Mouse (Mus musculus): Measurements from ENCODE around the gene Kctd15. TPM values are rescaled to one million over a fixed set of nuclear protein-coding genes. Genes with fewer than 3 reads are reported as not detected.

The Kctd15 gene
- total RNA-seq, 1 experiment from 2014 or later = 0.48 TPM

- ATAC-seq (replicated peaks; ENCODE audit: insufficient number of reproducible peaks, low FRiP score, low TSS enrichment, poor library complexity, severe bottlenecking) = no peak
These were observed 19.9 kb downstream of the Kctd15 start for GRCm38 (mm10) chr7:34636661-34637060.

GRCm38 (mm10) chr7:34632966-34633742, 23.4 kb downstream of the Kctd15 start:
- ATAC-seq (replicated peaks; ENCODE audit: insufficient number of reproducible peaks, low FRiP score, low TSS enrichment, poor library complexity, severe bottlenecking) = no peak

- no peak for ATAC-seq (replicated peaks; ENCODE audit: insufficient number of reproducible peaks, low FRiP score, low TSS enrichment, poor library complexity, severe bottlenecking)
These were observed 26.1 kb downstream of the Kctd15 start for GRCm38 (mm10) chr7:34630211-34631085.

GRCm38 (mm10) chr7:34629702-34630210, 26.8 kb downstream of the Kctd15 start:
- no peak for ATAC-seq (replicated peaks; ENCODE audit: insufficient number of reproducible peaks, low FRiP score, low TSS enrichment, poor library complexity, severe bottlenecking)

- no peak for ATAC-seq (replicated peaks; ENCODE audit: insufficient number of reproducible peaks, low FRiP score, low TSS enrichment, poor library complexity, severe bottlenecking)
These were observed 36.1 kb downstream of the Kctd15 start for GRCm38 (mm10) chr7:34620411-34620810.

GRCm38 (mm10) chr7:34618141-34618890, 38.2 kb downstream of the Kctd15 start:
- no peak for ATAC-seq (replicated peaks; ENCODE audit: insufficient number of reproducible peaks, low FRiP score, low TSS enrichment, poor library complexity, severe bottlenecking)

- no peak for ATAC-seq (replicated peaks; ENCODE audit: insufficient number of reproducible peaks, low FRiP score, low TSS enrichment, poor library complexity, severe bottlenecking)
These were observed 40.3 kb downstream of the Kctd15 start for GRCm38 (mm10) chr7:34616275-34616674.

GRCm38 (mm10) chr7:34610445-34610844, 46.1 kb downstream of the Kctd15 start:
- ATAC-seq (replicated peaks; ENCODE audit: insufficient number of reproducible peaks, low FRiP score, low TSS enrichment, poor library complexity, severe bottlenecking) = no peak

- no peak for ATAC-seq (replicated peaks; ENCODE audit: insufficient number of reproducible peaks, low FRiP score, low TSS enrichment, poor library complexity, severe bottlenecking)
These were observed 49.1 kb downstream of the Kctd15 start for GRCm38 (mm10) chr7:34607334-34607970.

GRCm38 (mm10) chr7:34606729-34607128, 49.8 kb downstream of the Kctd15 start:
- ATAC-seq (replicated peaks; ENCODE audit: insufficient number of reproducible peaks, low FRiP score, low TSS enrichment, poor library complexity, severe bottlenecking) = no peak

- no peak for ATAC-seq (replicated peaks; ENCODE audit: insufficient number of reproducible peaks, low FRiP score, low TSS enrichment, poor library complexity, severe bottlenecking)
These were observed 50.5 kb downstream of the Kctd15 start for GRCm38 (mm10) chr7:34606051-34606450.

- ATAC-seq (replicated peaks; ENCODE audit: insufficient number of reproducible peaks, low FRiP score, low TSS enrichment, poor library complexity, severe bottlenecking) = no peak
These were observed 58.0 kb downstream of the Kctd15 start for GRCm38 (mm10) chr7:34598576-34598975.

GRCm38 (mm10) chr7:34597986-34598385, 58.5 kb downstream of the Kctd15 start:
- ATAC-seq (replicated peaks; ENCODE audit: insufficient number of reproducible peaks, low FRiP score, low TSS enrichment, poor library complexity, severe bottlenecking) = no peak

- ATAC-seq (replicated peaks; ENCODE audit: insufficient number of reproducible peaks, low FRiP score, low TSS enrichment, poor library complexity, severe bottlenecking) = no peak
These were observed 59.8 kb downstream of the Kctd15 start for GRCm38 (mm10) chr7:34596531-34597235.

GRCm38 (mm10) chr7:34595307-34595565, 61.3 kb downstream of the Kctd15 start:
- no peak for ATAC-seq (replicated peaks; ENCODE audit: insufficient number of reproducible peaks, low FRiP score, low TSS enrichment, poor library complexity, severe bottlenecking)

- ATAC-seq (replicated peaks; ENCODE audit: insufficient number of reproducible peaks, low FRiP score, low TSS enrichment, poor library complexity, severe bottlenecking) = no peak
These were observed 61.8 kb downstream of the Kctd15 start for GRCm38 (mm10) chr7:34594501-34595306.

- no peak for ATAC-seq (replicated peaks; ENCODE audit: insufficient number of reproducible peaks, low FRiP score, low TSS enrichment, poor library complexity, severe bottlenecking)
These were observed 65.8 kb downstream of the Kctd15 start for GRCm38 (mm10) chr7:34590711-34591110.

All from monocyte, adult 5-6 weeks (primary cell).